Mouse (Mus musculus): Measurements from ENCODE around the gene Hsd3b2. TPM values are rescaled to one million over a fixed set of nuclear protein-coding genes. Genes with fewer than 3 reads are reported as not detected.
"Not testable (repeated sequence)": the region's sequence is repeated elsewhere in the genome, so short reads cannot be mapped to it uniquely, and the experiment has no call there.

Gene Hsd3b2
- polyA plus RNA-seq (2012; rRNA removed) = 0.09 and 0.13 TPM in 2 replicates

- TF ChIP-seq POLR2A (IDR thresholded peaks at IDR 0.05; ENCODE audit: extremely low read depth, insufficient read depth, low read length) (no peak), CTCF (IDR thresholded peaks at IDR 0.05; ENCODE audit: extremely low read depth, insufficient read depth, low read length) (no peak)
- H3K27ac ChIP-seq (ENCODE audit: insufficient read depth, low read length) = no peak within 1 kb of the TSS
- no peak within 1 kb of the TSS for H3K4me3 ChIP-seq (ENCODE audit: insufficient read depth, low read length)
- H3K4me1 ChIP-seq (ENCODE audit: control insufficient read depth, insufficient read depth, low read length) = no peaks in the 10 kb centered on the region
These were observed at the start of gene Hsd3b2 for GRCm38 (mm10) chr3:98724376-98724775. Hsd3b2 (minus strand) TSS chr3:98724543.

GRCm38 (mm10) chr3:98764155-98764554 lies 39.8 kb upstream of the Hsd3b2 start:
- TF ChIP-seq CTCF (IDR thresholded peaks at IDR 0.05; ENCODE audit: extremely low read depth, insufficient read depth, low read length) (no peak), POLR2A (IDR thresholded peaks at IDR 0.05; ENCODE audit: extremely low read depth, insufficient read depth, low read length) (no peak)
- no peak overlapping the region for H3K27ac ChIP-seq (ENCODE audit: insufficient read depth, low read length)
- no peak overlapping the region for H3K4me3 ChIP-seq (ENCODE audit: insufficient read depth, low read length)
- no peaks in the 10 kb centered on the region; the same call in 1 of the 2 replicates for H3K4me1 ChIP-seq (ENCODE audit: control insufficient read depth, insufficient read depth, low read length)

- TF ChIP-seq CTCF (IDR thresholded peaks at IDR 0.05; ENCODE audit: extremely low read depth, insufficient read depth, low read length) (no peak), POLR2A (IDR thresholded peaks at IDR 0.05; ENCODE audit: extremely low read depth, insufficient read depth, low read length) (no peak)
- H3K27ac ChIP-seq (ENCODE audit: insufficient read depth, low read length) = no peak overlapping the region
- no peaks in the 10 kb centered on the region; the same call in 1 of the 2 replicates for H3K4me1 ChIP-seq (ENCODE audit: control insufficient read depth, insufficient read depth, low read length)
- no peak overlapping the region for H3K4me3 ChIP-seq (ENCODE audit: insufficient read depth, low read length)
These were observed 32.5 kb upstream of the Hsd3b2 start for GRCm38 (mm10) chr3:98756836-98757235.

GRCm38 (mm10) chr3:98752171-98752570 lies 27.8 kb upstream of the Hsd3b2 start:
- Histone ChIP-seq H3K4me1 (ENCODE audit: control insufficient read depth, insufficient read depth, low read length) (no peaks in the 10 kb centered on the region), H3K27ac (ENCODE audit: insufficient read depth, low read length) (no peak overlapping the region), H3K4me3 (ENCODE audit: insufficient read depth, low read length) (no peak overlapping the region)
- TF ChIP-seq CTCF (IDR thresholded peaks at IDR 0.05; ENCODE audit: extremely low read depth, insufficient read depth, low read length) (no peak), POLR2A (IDR thresholded peaks at IDR 0.05; ENCODE audit: extremely low read depth, insufficient read depth, low read length) (no peak)

GRCm38 (mm10) chr3:98741043-98741442 lies 16.7 kb upstream of the Hsd3b2 start:
- not testable (repeated sequence) for H3K27ac ChIP-seq (ENCODE audit: insufficient read depth, low read length); H3K4me1 ChIP-seq (ENCODE audit: control insufficient read depth, insufficient read depth, low read length); H3K4me3 ChIP-seq (ENCODE audit: insufficient read depth, low read length)

GRCm38 (mm10) chr3:98734340-98734739 lies 10.0 kb upstream of the Hsd3b2 start:
- H3K4me1 ChIP-seq (ENCODE audit: control insufficient read depth, insufficient read depth, low read length) = no peaks in the 10 kb centered on the region

GRCm38 (mm10) chr3:98733724-98734123 lies 9.4 kb upstream of the Hsd3b2 start:
- Histone ChIP-seq H3K27ac (ENCODE audit: insufficient read depth, low read length) (no peak overlapping the region), H3K4me1 (ENCODE audit: control insufficient read depth, insufficient read depth, low read length) (no peaks in the 10 kb centered on the region), H3K4me3 (ENCODE audit: insufficient read depth, low read length) (no peak overlapping the region)
- TF ChIP-seq CTCF (IDR thresholded peaks at IDR 0.05; ENCODE audit: extremely low read depth, insufficient read depth, low read length) = no peak
- TF ChIP-seq POLR2A (IDR thresholded peaks at IDR 0.05; ENCODE audit: extremely low read depth, insufficient read depth, low read length) = no peak

More at GRCm38 (mm10) chr3:98734340-98734739, 10.0 kb upstream of the Hsd3b2 start:
- Histone ChIP-seq H3K27ac (ENCODE audit: insufficient read depth, low read length) (no peak overlapping the region), H3K4me3 (ENCODE audit: insufficient read depth, low read length) (no peak overlapping the region)
- TF ChIP-seq CTCF (IDR thresholded peaks at IDR 0.05; ENCODE audit: extremely low read depth, insufficient read depth, low read length) (no peak), POLR2A (IDR thresholded peaks at IDR 0.05; ENCODE audit: extremely low read depth, insufficient read depth, low read length) (no peak)

DNA sequence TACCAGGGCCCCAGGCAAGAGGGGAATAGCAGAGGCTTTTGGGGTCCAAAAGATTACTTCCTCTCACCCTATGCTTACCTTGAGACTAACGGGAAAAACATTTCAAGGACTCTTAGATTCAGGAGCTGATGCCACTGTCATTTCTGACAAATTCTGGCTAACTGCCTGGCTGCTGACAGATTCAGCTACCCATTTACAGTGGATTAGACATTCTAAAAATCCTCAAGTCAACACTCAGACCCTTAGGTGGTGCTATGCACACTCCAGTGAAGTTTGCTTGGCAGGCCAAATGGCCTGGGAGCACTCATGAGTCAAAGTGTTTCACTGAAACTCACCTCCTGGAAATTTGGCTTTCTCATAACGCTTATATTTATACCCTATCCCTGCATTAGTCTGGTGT lies 1.9 kb upstream of the Hsd3b2 start:
- no peak overlapping the region for H3K27ac ChIP-seq (ENCODE audit: insufficient read depth, low read length)

DNA sequence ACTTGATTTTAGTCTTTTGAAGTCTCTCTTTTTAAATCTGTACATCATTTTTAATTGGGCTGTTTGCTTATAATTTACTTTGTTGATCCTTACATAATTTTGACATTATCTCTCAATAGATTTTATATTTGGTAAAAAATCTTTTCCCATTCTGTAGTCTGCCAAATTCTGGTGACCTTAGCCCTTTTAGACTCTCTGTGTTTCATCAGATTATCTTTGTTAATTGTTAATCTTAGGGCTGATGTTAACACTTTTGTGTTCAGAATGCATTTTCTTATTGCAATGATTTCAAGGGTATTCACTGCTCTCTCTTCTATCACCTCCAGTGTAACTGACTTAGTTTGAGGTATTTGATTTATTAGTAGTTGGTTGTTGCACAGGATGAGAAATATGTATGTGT lies 3.6 kb downstream of the Hsd3b2 start:
- Histone ChIP-seq H3K27ac (ENCODE audit: insufficient read depth, low read length) (no peak overlapping the region), H3K4me3 (ENCODE audit: insufficient read depth, low read length) (no peak overlapping the region), H3K4me1 (ENCODE audit: control insufficient read depth, insufficient read depth, low read length) (no peaks in the 10 kb centered on the region)
- no peak for TF ChIP-seq CTCF (IDR thresholded peaks at IDR 0.05; ENCODE audit: extremely low read depth, insufficient read depth, low read length)
- TF ChIP-seq POLR2A (IDR thresholded peaks at IDR 0.05; ENCODE audit: extremely low read depth, insufficient read depth, low read length) = no peak

More for the DNA sequence above, 1.9 kb upstream of the Hsd3b2 start:
- Histone ChIP-seq H3K4me3 (ENCODE audit: insufficient read depth, low read length) (no peak overlapping the region), H3K4me1 (ENCODE audit: control insufficient read depth, insufficient read depth, low read length) (no peaks in the 10 kb centered on the region)
- TF ChIP-seq POLR2A (IDR thresholded peaks at IDR 0.05; ENCODE audit: extremely low read depth, insufficient read depth, low read length) (no peak), CTCF (IDR thresholded peaks at IDR 0.05; ENCODE audit: extremely low read depth, insufficient read depth, low read length) (no peak)

DNA sequence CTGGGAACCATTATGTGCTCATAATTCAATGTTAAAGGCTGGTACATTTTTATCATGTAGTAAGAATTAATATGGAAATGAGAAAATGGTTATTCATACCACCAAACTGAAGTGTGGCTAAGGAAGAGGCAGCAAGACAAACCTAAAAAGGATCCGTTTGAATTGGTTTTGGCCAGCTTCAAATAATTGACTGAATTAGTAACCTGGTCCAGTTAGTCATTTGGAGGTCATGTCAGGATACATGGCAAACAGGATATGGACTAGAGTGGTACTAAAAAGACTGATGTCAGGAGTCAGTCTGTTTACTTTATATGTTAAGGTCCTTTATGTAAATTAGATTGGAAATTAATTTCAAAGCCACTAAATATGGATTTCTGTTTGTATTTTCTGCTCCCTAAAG lies 41.9 kb downstream of the Hsd3b2 start:
- Histone ChIP-seq H3K27ac (ENCODE audit: insufficient read depth, low read length) (no peak overlapping the region), H3K4me1 (ENCODE audit: control insufficient read depth, insufficient read depth, low read length) (no peaks in the 10 kb centered on the region), H3K4me3 (ENCODE audit: insufficient read depth, low read length) (no peak overlapping the region)
- TF ChIP-seq CTCF (IDR thresholded peaks at IDR 0.05; ENCODE audit: extremely low read depth, insufficient read depth, low read length) (no peak), POLR2A (IDR thresholded peaks at IDR 0.05; ENCODE audit: extremely low read depth, insufficient read depth, low read length) (no peak)

DNA sequence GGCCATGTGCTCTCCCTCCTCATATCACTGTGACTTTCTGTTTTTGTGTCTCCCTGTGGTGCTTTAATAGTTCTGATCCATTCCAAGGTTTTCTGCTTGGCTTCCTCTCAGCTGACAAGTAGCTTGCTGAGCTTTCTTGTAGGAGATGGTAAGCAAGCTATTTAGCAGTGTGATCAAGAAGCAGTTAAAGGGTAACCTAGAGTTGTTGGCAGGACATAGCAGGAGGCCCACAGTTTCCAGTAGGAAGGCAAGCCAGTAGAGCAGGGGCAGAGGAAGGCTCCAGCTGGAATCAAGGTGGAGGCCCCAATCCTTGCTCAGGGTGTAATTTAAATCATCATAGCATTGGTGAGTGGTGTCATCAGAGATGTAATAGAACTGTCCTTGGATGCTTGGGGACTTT lies 43.6 kb downstream of the Hsd3b2 start:
- Histone ChIP-seq H3K4me1 (ENCODE audit: control insufficient read depth, insufficient read depth, low read length) (no peaks in the 10 kb centered on the region), H3K4me3 (ENCODE audit: insufficient read depth, low read length) (no peak overlapping the region), H3K27ac (ENCODE audit: insufficient read depth, low read length) (no peak overlapping the region)
- no peak for TF ChIP-seq POLR2A (IDR thresholded peaks at IDR 0.05; ENCODE audit: extremely low read depth, insufficient read depth, low read length)
- TF ChIP-seq CTCF (IDR thresholded peaks at IDR 0.05; ENCODE audit: extremely low read depth, insufficient read depth, low read length) = no peak

Other genes starting within 250 kb of the Hsd3b2 start
- gene Hsd3b4, start 214.0 kb downstream of the Hsd3b2 start, polyA plus RNA-seq (2012; rRNA removed) = not detected in 2 replicates
- not detected in 2 replicates for gene Gm10681, start 135.7 kb downstream of the Hsd3b2 start, polyA plus RNA-seq (2012; rRNA removed)
- gene Hsd3b5, start 94.3 kb downstream of the Hsd3b2 start, polyA plus RNA-seq (2012; rRNA removed) = not detected in 2 replicates
- gene Hsd3b3, start 38.6 kb upstream of the Hsd3b2 start, polyA plus RNA-seq (2012; rRNA removed) = not detected in 2 replicates
- gene Hsd3b6, start 89.9 kb upstream of the Hsd3b2 start, polyA plus RNA-seq (2012; rRNA removed) = not detected in 2 replicates
- gene Hsd3b1, start 135.3 kb upstream of the Hsd3b2 start, polyA plus RNA-seq (2012; rRNA removed) = not detected in 2 replicates
- not detected in 2 replicates for gene Hao2, start 168.7 kb upstream of the Hsd3b2 start, polyA plus RNA-seq (2012; rRNA removed)

Measured in cortical plate, adult 2 months (tissue).